Comparison of ENCODE assay signal across 8 mouse cellular contexts in genomic region chr10:86021749-86022473, GRCm38 (mm10). TPM values are rescaled to one million over a fixed set of nuclear protein-coding genes. Genes with fewer than 3 reads are reported as not detected.
DNase-seq lines count a peak whose midpoint lies in the region; ATAC-seq and TF ChIP-seq lines count a peak whose summit lies in the region.

Gene Fbxo7, plus strand, starts transcription at chr10:86021972.

- H3K27me3 ChIP-seq in embryonic facial prominence, embryonic 15.5 days = no peaks in the 10 kb centered on the region
- 0 out of 2 replicates have a peak, but pooled peaks cover 3% of the 10 kb centered on the region for H3K27me3 ChIP-seq in kidney, embryonic 14.5 days (ENCODE audit: control insufficient read depth, insufficient read depth, low read length)
- H3K27me3 ChIP-seq in limb, embryonic 15.5 days = no peaks in the 10 kb centered on the region

- peak; percentile 95 for TF ChIP-seq CTCF in bone marrow, adult 2 months (IDR thresholded peaks at IDR 0.05; ENCODE audit: control insufficient read depth, insufficient read depth, low read length)

- no peaks in the 10 kb centered on the region; the same call in 1 of the 2 replicates for H3K4me1 ChIP-seq in bone marrow, adult 2 months (ENCODE audit: control insufficient read depth, insufficient read depth, low read length)
- peaks cover 11% of the 10 kb centered on the region; the same call in 1 of the 2 replicates for H3K4me1 ChIP-seq in embryonic facial prominence, embryonic 15.5 days
- H3K4me1 ChIP-seq in kidney, embryonic 14.5 days (ENCODE audit: control insufficient read depth, insufficient read depth, low read length) = peaks cover 4% of the 10 kb centered on the region; the same call in 1 of the 2 replicates
- H3K4me1 ChIP-seq in limb, embryonic 15.5 days = peaks cover 7% of the 10 kb centered on the region

- peak within 1 kb of the TSS; percentile 71 for H3K4me2 ChIP-seq in embryonic facial prominence, embryonic 15.5 days (replicated peaks)
- peak within 1 kb of the TSS; percentile 60 for H3K4me2 ChIP-seq in kidney, embryonic 14.5 days (replicated peaks; ENCODE audit: low read depth, low read length)
- peak within 1 kb of the TSS; percentile 66 for H3K4me2 ChIP-seq in limb, embryonic 15.5 days

- peak; percentile 93 for ATAC-seq in embryonic facial prominence, embryonic 15.5 days (ENCODE audit: insufficient number of reproducible peaks, low FRiP score, low TSS enrichment, low read depth)
- ATAC-seq in kidney, embryonic 14.5 days (ENCODE audit: low FRiP score, low TSS enrichment) = peak; percentile 96
- peak; percentile 94 for ATAC-seq in limb, embryonic 15.5 days (ENCODE audit: insufficient number of reproducible peaks, low FRiP score, low TSS enrichment, low read depth)

- peak within 1 kb of the TSS; percentile 92 for H3K27ac ChIP-seq in bone marrow, adult 2 months (ENCODE audit: control insufficient read depth, insufficient read depth, low read depth, low read length, poor library complexity)
- H3K27ac ChIP-seq in embryonic facial prominence, embryonic 15.5 days (replicated peaks) = peak within 1 kb of the TSS; percentile 92
- H3K27ac ChIP-seq in kidney, embryonic 14.5 days (ENCODE audit: low read depth, low read length) = peak within 1 kb of the TSS; percentile 88
- peak within 1 kb of the TSS; percentile 93 for H3K27ac ChIP-seq in limb, embryonic 15.5 days

- peak; percentile 90 for DNase-seq in 416B (ENCODE audit: low read depth)
- peak; percentile 89 to 90 for DNase-seq in heart, adult 9 months (ENCODE audit: low spot score in 2 of 2)
- peak; percentile 48 to 73 for DNase-seq in monocyte, adult 2 months (ENCODE audit: low read depth in 1 of 2, low spot score in 2 of 2)
- DNase-seq in spleen, postnatal 36 days (ENCODE audit: low spot score in 2 of 2) = peak; percentile 80 to 84

- no peaks in the 10 kb centered on the region for H3K36me3 ChIP-seq in embryonic facial prominence, embryonic 15.5 days
- no peaks in the 10 kb centered on the region; the same call in 1 of the 2 replicates for H3K36me3 ChIP-seq in kidney, embryonic 14.5 days (ENCODE audit: control insufficient read depth, insufficient read depth, low read length)
- 0 out of 2 replicates have a peak, but pooled peaks cover 7% of the 10 kb centered on the region for H3K36me3 ChIP-seq in limb, embryonic 15.5 days

- H3K4me3 ChIP-seq in bone marrow, adult 2 months (replicated peaks; ENCODE audit: control insufficient read depth, low read depth, low read length) = peak within 1 kb of the TSS; percentile 90
- peak within 1 kb of the TSS; percentile 96 for H3K4me3 ChIP-seq in embryonic facial prominence, embryonic 15.5 days (replicated peaks)
- H3K4me3 ChIP-seq in kidney, embryonic 14.5 days (ENCODE audit: low read length) = peak within 1 kb of the TSS; percentile 93
- peak within 1 kb of the TSS; percentile 94 for H3K4me3 ChIP-seq in limb, embryonic 15.5 days

- peak within 1 kb of the TSS; percentile 83 for H3K9ac ChIP-seq in embryonic facial prominence, embryonic 15.5 days
- H3K9ac ChIP-seq in kidney, embryonic 14.5 days (ENCODE audit: low read depth, low read length) = peak within 1 kb of the TSS; percentile 82
- H3K9ac ChIP-seq in limb, embryonic 15.5 days = peak within 1 kb of the TSS; percentile 94

- WGBS in bone marrow, adult 2 months = under 1% methylated on average over 82 of the region's 82 CpGs
- WGBS in embryonic facial prominence, embryonic 15.5 days = under 1% methylated on average over 82 of the region's 82 CpGs
- WGBS in kidney, embryonic 14.5 days = under 1% methylated on average over 82 of the region's 82 CpGs
- WGBS in limb, embryonic 15.5 days = under 1% methylated on average over 82 of the region's 82 CpGs

- H3K9me3 ChIP-seq in embryonic facial prominence, embryonic 15.5 days (replicated peaks) = no peaks in the 10 kb centered on the region
- H3K9me3 ChIP-seq in kidney, embryonic 14.5 days (ENCODE audit: control insufficient read depth, low read length) = no peaks in the 10 kb centered on the region
- H3K9me3 ChIP-seq in limb, embryonic 15.5 days = no peaks in the 10 kb centered on the region

- peak; percentile 62; the same call in 1 of the 2 replicates for TF ChIP-seq POLR2A in bone marrow, adult 2 months (IDR thresholded peaks at IDR 0.05; ENCODE audit: borderline replicate concordance, control insufficient read depth, low read depth, low read length)

RNA-seq across cellular contexts. Expression of gene Fbxo7, which starts in this region (rescaled TPM):
- 72.4 and 103 TPM in 2 replicates for polyA plus RNA-seq in bone marrow, adult 2 months (2011; ENCODE audit: insufficient read depth, insufficient read length, low replicate concordance, missing spikeins)
- 26.3 and 29.9 TPM in 2 replicates for polyA plus RNA-seq in embryonic facial prominence, embryonic 15.5 days (2015; fragmentation: Nextera tagmentation; extraction: Ambion mirVana)
- 25.9 and 33.3 TPM in 2 replicates for polyA plus RNA-seq in kidney, embryonic 14.5 days (2014; fragmentation: Nextera tagmentation; extraction: Ambion mirVana)
- 30.3 and 34.0 TPM in 2 replicates for polyA plus RNA-seq in limb, embryonic 15.5 days (2015; fragmentation: Nextera tagmentation; extraction: Ambion mirVana)

Comparison
In these comparisons a context has a peak if more than half of its experiments do, and no peak if none do; other contexts are left out.
1. Peak in every context shown above with its lines: DNase-seq, ATAC-seq, H3K4me3 ChIP-seq and H3K27ac ChIP-seq.